Mouse (Mus musculus): ENCODE measurements at regions not wholly inside any gene's neighbourhood (a gene's known extent, or its start where the extent isn't known, plus 50 kb on each side); places are given as distances from the start of the nearest gene placed in this dataset.

- no peak for DNase-seq
Measured at GRCm38 (mm10) chr5:97656167-97656924, 199.5 kb upstream of the Gk2 start.

- DNase-seq: no peak
Measured at GRCm38 (mm10) chr5:97655266-97655665, 198.4 kb upstream of the Gk2 start.

GRCm38 (mm10) chr5:97654414-97654813, 197.6 kb upstream of the Gk2 start:
- DNase-seq: no peak

- DNase-seq: no peak
Measured at GRCm38 (mm10) chr5:97642251-97642650, 185.4 kb upstream of the Gk2 start.

- DNase-seq: no peak
Measured at GRCm38 (mm10) chr5:97641646-97642045, 184.8 kb upstream of the Gk2 start.

- no peak for DNase-seq
Measured at GRCm38 (mm10) chr5:97636357-97636756, 179.5 kb upstream of the Gk2 start.

- no peak for DNase-seq
Measured at GRCm38 (mm10) chr5:97633766-97634165, 176.9 kb upstream of the Gk2 start.

GRCm38 (mm10) chr5:97632791-97633190, 176.0 kb upstream of the Gk2 start:
- no peak for DNase-seq

- DNase-seq: no peak
Measured at GRCm38 (mm10) chr5:97625200-97625599, 168.4 kb upstream of the Gk2 start.

GRCm38 (mm10) chr5:97619890-97620289, 163.1 kb upstream of the Gk2 start:
- no peak for DNase-seq

GRCm38 (mm10) chr5:97618411-97618810, 161.6 kb upstream of the Gk2 start:
- no peak for DNase-seq

GRCm38 (mm10) chr5:97602176-97602575, 145.4 kb upstream of the Gk2 start:
- peak; percentile 31 for DNase-seq

GRCm38 (mm10) chr5:97601384-97601783, 144.6 kb upstream of the Gk2 start:
- DNase-seq: no peak

GRCm38 (mm10) chr5:97598741-97599140, 141.9 kb upstream of the Gk2 start:
- DNase-seq: no peak

- DNase-seq: no peak
Measured at GRCm38 (mm10) chr5:97595916-97596315, 139.1 kb upstream of the Gk2 start.

GRCm38 (mm10) chr5:97594081-97594480, 137.3 kb upstream of the Gk2 start:
- DNase-seq: no peak

GRCm38 (mm10) chr5:97582509-97582908, 125.7 kb upstream of the Gk2 start:
- DNase-seq: no peak

- no peak for DNase-seq
Measured at GRCm38 (mm10) chr5:97565486-97565885, 108.7 kb upstream of the Gk2 start.

- no peak for DNase-seq
Measured at GRCm38 (mm10) chr5:97563724-97564123, 106.9 kb upstream of the Gk2 start.

GRCm38 (mm10) chr5:97554274-97554673, 97.5 kb upstream of the Gk2 start:
- no peak for DNase-seq

- DNase-seq: no peak
Measured at GRCm38 (mm10) chr5:97553122-97553521, 96.3 kb upstream of the Gk2 start.

GRCm38 (mm10) chr5:97537492-97538257, 80.9 kb upstream of the Gk2 start:
- no peak for DNase-seq

GRCm38 (mm10) chr5:97533733-97534132, 76.9 kb upstream of the Gk2 start:
- no peak for DNase-seq

- DNase-seq: no peak
Measured at GRCm38 (mm10) chr5:97527555-97527954, 70.7 kb upstream of the Gk2 start.
